Mouse (Mus musculus) adrenal gland, postnatal 14 days (tissue): ENCODE measurements around the gene Mta3. TPM values are rescaled to one million over a fixed set of nuclear protein-coding genes. Genes with fewer than 3 reads are reported as not detected.

Experiments
- DNase-seq: peaks from one replicate; pipeline ENCODE4 v3.0.0; 2021; ENCODE audit warnings: mixed read lengths
- total RNA-seq: library from RNA; stranded (reverse); gene quantifications from 2 replicates; pipeline ENCODE4 v1.2.3, GENCODE M21; 2021

Gene Mta3
- total RNA-seq, 1 experiment from 2014 or later: 66.8 TPM

DNA sequence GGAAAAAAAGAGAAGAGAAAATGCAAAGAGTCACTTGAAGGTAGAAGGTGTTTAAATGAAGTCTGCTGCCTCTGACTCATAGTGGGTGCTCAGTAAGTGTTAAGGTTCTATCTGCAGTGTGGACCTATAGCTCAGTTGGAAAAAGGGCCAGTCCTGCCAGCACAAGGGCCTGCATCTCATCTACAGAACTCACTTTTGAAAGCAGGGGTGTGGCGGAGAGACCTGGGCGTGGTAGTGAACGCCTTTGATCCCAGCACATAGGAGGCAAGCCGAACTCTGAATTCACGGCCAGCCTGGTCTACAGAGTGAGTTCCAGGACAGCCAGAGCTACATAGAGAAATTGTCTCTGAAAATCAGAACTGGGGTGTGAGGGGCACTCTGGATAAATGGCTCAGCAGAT, 104.3 kb downstream of the Mta3 start:
- no peak for DNase-seq

DNA sequence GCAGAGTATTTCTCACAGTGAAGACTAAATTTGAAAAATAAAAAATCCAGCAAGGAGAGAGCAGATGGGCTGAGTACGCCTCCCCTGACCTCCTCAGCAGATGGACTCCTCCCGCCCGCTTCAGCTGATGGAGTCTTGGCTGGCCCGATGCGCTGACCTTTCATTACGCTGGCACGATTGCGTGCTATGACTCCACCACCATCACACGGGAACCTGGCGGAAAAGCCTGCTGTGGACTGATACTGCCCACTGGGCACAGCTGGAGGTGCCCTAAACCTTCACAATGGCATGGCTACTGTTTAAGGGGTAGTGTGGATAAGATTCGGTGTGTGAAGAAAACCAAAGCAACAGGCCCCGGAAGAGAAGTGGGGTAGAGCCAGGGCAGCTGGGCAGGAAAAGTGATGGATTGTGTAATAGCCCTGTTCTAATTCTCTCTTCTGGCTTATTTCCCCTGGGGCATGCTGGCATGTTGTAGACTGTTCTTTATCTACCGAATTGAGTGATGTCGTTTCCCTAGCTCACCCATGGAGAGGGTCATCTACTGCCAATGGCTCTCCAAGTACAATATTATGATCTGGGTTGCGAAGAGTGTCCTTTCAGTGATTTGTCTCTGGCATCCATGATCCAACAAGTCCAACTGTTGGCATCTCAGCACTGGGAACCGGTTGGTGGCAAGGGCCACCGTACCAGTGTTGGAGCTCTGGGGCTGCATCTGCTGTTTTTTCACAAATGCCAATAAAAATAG, 106.4 kb downstream of the Mta3 start:
- peak; percentile 55 for DNase-seq

DNA sequence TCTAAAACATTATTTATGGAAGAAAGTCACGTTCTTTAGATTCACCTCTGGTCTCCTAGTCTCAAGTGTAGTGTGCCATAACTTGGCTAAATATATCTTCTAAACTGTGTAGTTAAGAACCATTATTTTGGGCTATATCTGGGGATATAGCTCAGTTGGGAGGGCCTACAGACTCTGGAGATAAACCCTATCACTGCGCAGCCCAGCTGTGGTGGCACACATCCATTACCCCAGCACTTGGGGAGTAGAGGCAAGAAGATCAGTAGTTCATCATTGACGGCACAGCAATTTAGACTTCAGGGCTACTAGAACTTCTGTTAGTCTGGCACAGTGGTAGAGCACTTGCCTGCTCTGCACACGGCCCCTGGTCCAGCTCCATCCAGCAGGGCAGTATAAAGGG, 107.1 kb downstream of the Mta3 start:
- DNase-seq: no peak

DNA sequence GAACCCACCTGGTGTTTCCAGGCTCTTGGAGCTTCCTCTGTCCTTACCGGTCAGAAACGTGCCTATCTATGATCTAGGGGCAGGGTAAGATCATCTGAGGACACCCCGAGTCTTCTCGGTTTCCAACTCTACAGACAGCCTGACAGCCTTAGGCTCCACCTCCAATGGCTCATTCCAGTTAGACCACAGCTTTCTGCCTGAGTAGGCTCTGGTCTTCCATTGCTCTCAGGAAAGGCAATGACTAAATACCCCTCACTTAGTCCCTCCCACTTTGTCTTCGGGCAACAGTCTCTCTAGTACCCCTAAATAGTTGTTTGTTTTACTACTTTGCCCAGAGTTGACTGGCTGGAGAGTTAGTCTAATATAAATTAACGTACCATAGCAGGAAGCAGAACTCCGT, 111.0 kb downstream of the Mta3 start:
- DNase-seq: no peak

GRCm38 (mm10) chr17:83819503-83819902, 113.5 kb downstream of the Mta3 start:
- DNase-seq: no peak

DNA sequence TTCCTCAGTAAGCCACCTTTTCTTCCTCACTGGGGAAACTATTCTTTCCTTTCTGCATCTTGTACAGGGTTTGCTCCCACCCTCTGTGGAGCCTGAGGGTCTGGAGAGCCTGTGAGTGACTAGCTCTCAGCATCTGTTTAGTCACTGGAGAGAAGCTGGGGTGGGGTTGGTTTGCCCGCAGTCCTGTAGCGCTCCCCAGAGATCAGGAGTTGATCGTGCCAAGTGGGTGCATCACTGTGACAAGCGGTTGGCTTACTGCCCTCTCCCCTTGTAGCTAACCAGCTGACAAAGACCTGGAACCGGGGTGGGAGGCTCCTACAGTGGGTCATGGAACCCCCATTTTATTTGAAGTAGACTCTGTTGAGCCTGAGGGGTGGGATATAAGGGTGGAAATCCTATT, 114.7 kb downstream of the Mta3 start:
- no peak for DNase-seq

DNA sequence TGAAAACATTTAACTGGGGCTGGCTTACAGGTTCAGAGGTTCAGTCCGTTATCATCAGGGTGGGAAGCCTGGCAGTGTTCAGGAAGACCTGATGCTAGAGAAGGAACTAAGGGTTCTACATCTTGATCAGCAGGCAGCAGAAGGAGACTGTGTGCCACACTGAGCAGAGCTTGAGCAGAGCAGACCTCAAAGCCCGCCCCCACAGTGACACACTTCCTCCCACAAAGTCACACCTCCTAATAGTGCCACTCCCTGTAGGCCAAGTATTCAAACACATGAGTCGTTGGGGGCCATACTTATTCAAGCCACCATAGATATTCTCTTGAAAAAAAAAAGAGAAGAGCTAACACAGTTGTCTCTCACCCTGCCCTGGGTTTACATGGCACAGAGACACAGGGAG, 115.9 kb downstream of the Mta3 start:
- DNase-seq: no peak

DNA sequence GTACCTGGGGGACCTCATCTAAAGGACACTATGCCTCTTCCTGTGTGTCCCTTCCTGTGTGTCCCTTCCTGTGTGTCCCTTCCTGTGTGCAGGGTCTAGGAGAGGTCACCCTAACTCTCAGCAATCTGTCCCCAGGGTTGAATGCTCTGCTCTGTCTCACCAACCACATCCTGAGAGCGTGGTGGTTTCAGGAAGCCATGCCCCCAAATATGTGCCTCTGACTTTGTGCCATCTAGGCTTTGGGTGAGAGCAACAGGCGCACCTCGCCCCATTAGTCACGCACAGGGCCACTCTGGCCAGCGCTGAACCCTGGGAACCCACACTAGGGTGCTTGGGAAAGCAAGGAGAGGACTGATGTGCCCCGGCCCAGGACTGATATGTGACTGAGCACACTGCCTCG, 117.9 kb downstream of the Mta3 start:
- no peak for DNase-seq

DNA sequence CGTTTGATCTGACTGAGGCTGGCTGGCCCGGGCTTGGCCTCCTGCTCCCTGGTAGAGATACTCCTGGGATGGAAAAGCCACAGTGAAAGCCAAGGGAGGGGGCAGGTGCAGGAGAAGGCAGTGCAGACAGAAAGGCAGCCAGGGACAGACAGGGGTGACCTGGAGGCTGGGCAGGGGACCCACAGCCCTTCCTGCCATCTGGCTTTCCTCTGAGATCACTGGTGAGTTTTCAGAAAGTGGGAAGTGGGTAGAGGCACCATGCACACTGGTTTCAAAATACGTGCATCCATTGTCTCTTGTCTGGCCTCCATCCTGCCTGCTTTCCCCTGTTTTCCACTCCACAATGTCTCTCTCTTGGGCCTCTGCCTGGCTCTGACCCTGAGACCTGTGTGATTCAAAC, 123.4 kb downstream of the Mta3 start:
- no peak for DNase-seq

- no peak for DNase-seq
Measured at GRCm38 (mm10) chr17:83830616-83831292, 124.8 kb downstream of the Mta3 start.

GRCm38 (mm10) chr17:83834120-83834519, 128.2 kb downstream of the Mta3 start:
- DNase-seq: peak; percentile 69

- DNase-seq: no peak
Measured at GRCm38 (mm10) chr17:83836048-83836447, 130.1 kb downstream of the Mta3 start.

- no peak for DNase-seq
Measured at GRCm38 (mm10) chr17:83837659-83838190, 131.8 kb downstream of the Mta3 start.

GRCm38 (mm10) chr17:83839132-83839531, 133.2 kb downstream of the Mta3 start:
- no peak for DNase-seq

DNA sequence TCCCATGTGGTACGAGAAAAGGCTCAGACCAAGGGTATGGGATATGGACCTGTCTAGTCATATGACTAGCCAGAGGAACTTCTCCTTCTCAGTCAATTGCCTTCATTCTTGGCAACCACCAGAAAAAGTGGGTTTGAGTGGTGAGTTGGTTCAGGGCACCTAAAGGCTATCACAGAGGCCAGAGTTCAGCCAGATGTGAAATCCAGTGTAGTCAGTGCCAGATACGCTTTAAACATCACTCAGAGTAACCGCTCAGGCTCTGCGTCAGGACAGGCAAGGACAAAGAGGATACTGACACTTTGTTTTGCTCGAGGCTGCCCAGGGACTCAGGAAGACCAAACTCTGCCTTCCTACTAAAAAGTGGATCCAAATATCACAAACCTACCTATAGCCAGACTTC, 135.0 kb downstream of the Mta3 start:
- no peak for DNase-seq

DNA sequence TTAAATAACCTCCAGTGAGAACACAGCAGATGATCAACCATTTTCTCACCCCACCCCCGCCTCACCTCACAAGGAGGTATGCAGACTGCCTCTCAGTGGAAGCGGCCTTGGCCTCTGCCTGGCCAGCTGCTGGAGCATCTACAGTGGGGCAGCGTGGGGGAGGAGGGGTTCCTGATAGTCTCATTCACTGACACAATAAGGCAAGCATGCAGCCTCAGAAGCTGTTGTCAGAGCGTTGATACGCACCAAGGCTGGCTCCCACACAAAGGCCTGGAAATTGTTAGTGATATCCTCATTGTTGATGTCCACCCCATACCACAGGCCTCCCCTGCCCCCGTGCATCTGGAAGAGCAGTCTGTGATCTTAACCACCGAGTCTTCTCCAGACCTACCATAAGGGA, 137.8 kb downstream of the Mta3 start:
- no peak for DNase-seq

- DNase-seq: no peak
Measured at GRCm38 (mm10) chr17:83845538-83845937, 139.6 kb downstream of the Mta3 start.

GRCm38 (mm10) chr17:83846301-83847021, 140.5 kb downstream of the Mta3 start:
- DNase-seq: no peak

GRCm38 (mm10) chr17:83847100-83847499, 141.1 kb downstream of the Mta3 start:
- DNase-seq: no peak

DNA sequence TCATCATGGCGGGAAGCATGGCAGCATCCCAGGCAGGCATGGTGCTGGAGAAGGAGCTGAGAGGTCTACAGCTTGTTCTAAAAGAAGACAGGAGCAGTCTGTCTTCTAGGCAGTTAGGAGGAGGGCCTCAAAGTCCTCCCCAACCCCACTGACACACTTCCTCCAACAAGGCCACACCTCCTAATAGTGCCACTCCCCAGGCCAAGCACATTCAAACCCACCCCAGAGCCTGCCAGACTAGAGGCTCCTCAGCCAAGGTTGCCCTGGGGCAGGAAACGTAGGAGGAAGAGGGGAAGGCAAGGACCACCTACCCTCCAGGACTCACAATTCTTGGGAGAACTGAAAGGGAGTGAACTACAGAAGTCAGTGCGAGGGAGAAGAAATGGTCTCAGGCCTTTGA, 141.9 kb downstream of the Mta3 start, which contains the start of gene Haao:
Haao (minus strand) TSS at position 149 of the 400 bp plus-strand sequence.
- DNase-seq: no peak

DNA sequence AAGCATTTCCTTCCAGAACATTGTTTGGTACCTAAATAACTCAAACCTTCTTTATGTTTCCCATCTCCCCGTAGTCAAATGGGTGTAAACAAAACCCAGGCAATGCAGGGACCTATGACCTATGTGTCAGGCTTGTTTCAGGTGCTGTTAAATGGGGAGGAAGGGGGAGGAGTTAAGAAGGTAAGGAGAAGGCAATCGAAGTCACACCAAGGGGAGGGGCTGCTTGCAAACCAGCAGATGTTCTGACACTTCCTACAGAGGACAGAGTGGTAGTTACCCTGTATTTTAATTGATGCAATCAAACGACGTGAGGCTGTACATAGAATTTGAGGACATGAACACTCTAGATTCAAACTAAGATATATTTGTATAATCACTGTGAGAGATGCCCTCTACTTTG, 142.5 kb downstream of the Mta3 start:
- DNase-seq: no peak

GRCm38 (mm10) chr17:83849081-83849675, 143.2 kb downstream of the Mta3 start:
- DNase-seq: no peak

DNA sequence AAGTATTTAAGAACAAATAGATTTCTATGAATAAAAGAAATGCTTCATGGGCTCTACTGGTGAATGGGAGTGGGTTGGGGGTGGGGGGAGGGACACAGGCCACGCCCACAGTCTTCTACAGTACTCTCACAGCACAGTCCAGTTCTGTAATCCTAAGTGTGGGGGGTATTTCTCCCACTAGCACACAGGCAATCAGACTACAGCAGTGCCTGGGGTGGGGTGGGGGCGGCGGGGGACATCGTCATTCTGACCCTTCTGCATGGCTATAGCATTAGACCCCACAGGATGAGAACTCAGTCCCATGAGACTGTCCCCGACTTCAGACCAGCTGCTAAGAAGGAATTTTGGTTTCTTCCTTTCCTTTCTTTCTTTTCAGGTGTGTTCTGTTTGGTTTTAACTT, 143.8 kb downstream of the Mta3 start:
- DNase-seq: no peak
